Mouse (Mus musculus) intestine, embryonic 14.5 days (tissue): ENCODE measurements around the gene Kif26b. TPM values are rescaled to one million over a fixed set of nuclear protein-coding genes. Genes with fewer than 3 reads are reported as not detected.

Experiments used
- ATAC-seq: fragments of 200-750 bp; cut with Nextera tagmentation; replicated peaks from 2 replicates; pipeline ENCODE4 v1.8.0; 2017; ENCODE audit warnings: low read depth, moderate number of reproducible peaks, moderate TSS enrichment, moderate library complexity; ENCODE audit not compliant: low FRiP score, low TSS enrichment
- DNase-seq: peaks from one replicate; pipeline ENCODE4 v3.0.0-alpha.2; 2018; ENCODE audit warnings: low spot score
- H3K27ac ChIP-seq: fragments of 300-500 bp; sonication (generic); 2 replicates; pipeline ENCODE4 v1.5.1; 2014; ENCODE audit warnings: low read depth, mild to moderate bottlenecking, control low read depth
- H3K27me3 ChIP-seq: fragments of 300-500 bp; sonication (generic); replicated peaks from 2 replicates; pipeline ENCODE4 v1.6.1; 2014; ENCODE audit warnings: low read length, control low read depth; ENCODE audit not compliant: control insufficient read depth, insufficient read depth
- H3K36me3 ChIP-seq: fragments of 300-500 bp; sonication (generic); 2 replicates; pipeline ENCODE4 v1.6.1; 2014; ENCODE audit warnings: low read length, control low read depth; ENCODE audit not compliant: control insufficient read depth, insufficient read depth
- H3K4me1 ChIP-seq: fragments of 300-500 bp; sonication (generic); replicated peaks from 2 replicates; pipeline ENCODE4 v1.6.1; 2014; ENCODE audit warnings: low read length, control low read depth, mixed read lengths; ENCODE audit not compliant: control insufficient read depth, insufficient read depth
- H3K4me2 ChIP-seq: fragments of 300-500 bp; sonication (generic); 2 replicates; pipeline ENCODE4 v1.6.1; 2014; ENCODE audit warnings: low read length
- H3K4me3 ChIP-seq: fragments of 300-500 bp; sonication (generic); 2 replicates; pipeline ENCODE4 v1.5.1; 2014; ENCODE audit warnings: low read depth, low read length, control low read depth, mixed read lengths
- H3K9ac ChIP-seq: fragments of 300-500 bp; sonication (generic); 2 replicates; pipeline ENCODE4 v1.6.1; 2014; ENCODE audit warnings: mild to moderate bottlenecking, low read length
- H3K9me3 ChIP-seq: fragments of 300-500 bp; sonication (generic); 2 replicates; pipeline ENCODE4 v1.6.1; 2016; ENCODE audit warnings: low read length, control low read depth; ENCODE audit not compliant: control insufficient read depth
- WGBS: fragments of 180-500 bp; shearing (Covaris S2); extraction: QIAGEN DNeasy Blood & Tissue Kit; methylation state at CpG from one replicate; pipeline ENCODE4 v1.1.7; 2014; 5-methylcytosine and 5-hydroxymethylcytosine counted together
- polyA plus RNA-seq: library from polyadenylated mRNA; unstranded; fragments of >200 nt; fragmentation: Nextera tagmentation; extraction: Ambion mirVana; gene quantifications from 2 replicates; pipeline ENCODE4 v1.2.1, GENCODE M21; 2014

Kif26b gene
- polyA plus RNA-seq, 1 experiment from 2014 or later, result 8.8 TPM

DNA sequence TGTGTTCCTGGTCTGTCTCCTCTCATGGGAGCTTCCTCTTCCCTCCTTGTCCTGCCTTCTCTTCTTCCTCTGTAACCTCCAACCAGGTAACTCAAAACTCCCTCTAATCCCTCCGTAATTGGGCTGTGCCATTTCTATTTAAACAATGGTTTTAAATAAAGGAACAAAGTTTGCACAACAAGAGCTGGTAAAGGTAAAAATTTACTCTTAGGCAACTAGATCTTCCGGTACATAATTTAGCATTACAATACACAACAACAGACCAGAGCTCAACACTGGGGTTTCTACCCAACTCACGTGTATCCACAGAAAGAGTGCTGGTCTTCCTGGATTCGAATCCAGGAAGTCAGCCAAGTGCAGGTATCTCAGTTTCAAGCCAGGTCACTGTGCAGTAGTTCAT is 205.7 kb downstream of the Kif26b start:
- H3K27ac ChIP-seq, result no peak overlapping the region
- WGBS, result 82% methylated on average over 4 of the region's 4 CpGs
- ATAC-seq, result no peak

DNA sequence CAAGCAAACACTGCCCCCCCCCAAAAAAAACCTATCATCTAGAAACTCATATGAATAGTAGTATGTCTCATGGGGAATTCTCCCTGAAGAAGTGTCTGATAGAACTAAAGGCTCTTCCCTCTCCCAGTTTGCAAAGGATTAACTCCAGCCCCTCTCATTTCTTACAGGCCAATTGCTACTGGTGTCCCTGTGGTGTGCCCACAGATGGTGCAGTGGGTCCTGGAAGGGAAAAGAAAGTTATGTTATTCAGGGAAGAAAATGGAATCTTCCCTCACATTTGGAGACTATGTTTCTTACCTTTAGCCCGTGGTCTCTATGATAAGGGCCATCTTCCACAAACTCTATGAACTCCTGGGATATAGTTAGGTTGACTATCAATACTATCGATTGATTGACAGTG is 208.0 kb downstream of the Kif26b start:
- DNase-seq (no peak), ATAC-seq (no peak)
- no peak overlapping the region for H3K4me3 ChIP-seq
- H3K9me3 ChIP-seq, result no peaks in the 10 kb centered on the region
- H3K36me3 ChIP-seq, result no peaks in the 10 kb centered on the region
- H3K4me1 ChIP-seq, result peaks cover 7% of the 10 kb centered on the region; the same call in 1 of the 2 replicates
- whole genome bisulfite sequencing, result 81% methylated on average over 2 of the region's 2 CpGs
- H3K27ac ChIP-seq, result no peak overlapping the region
- H3K4me2 ChIP-seq, result no peak overlapping the region
- no peaks in the 10 kb centered on the region for H3K27me3 ChIP-seq
- H3K9ac ChIP-seq, result no peak overlapping the region

More for the DNA sequence above, 205.7 kb downstream of the Kif26b start:
- Histone ChIP-seq H3K4me2 (no peak overlapping the region), H3K9ac (no peak overlapping the region), H3K9me3 (no peaks in the 10 kb centered on the region), H3K4me1 (peaks cover 7% of the 10 kb centered on the region; the same call in 1 of the 2 replicates), H3K36me3 (no peaks in the 10 kb centered on the region), H3K27me3 (no peaks in the 10 kb centered on the region), H3K4me3 (no peak overlapping the region)
- DNase-seq, result no peak

DNA sequence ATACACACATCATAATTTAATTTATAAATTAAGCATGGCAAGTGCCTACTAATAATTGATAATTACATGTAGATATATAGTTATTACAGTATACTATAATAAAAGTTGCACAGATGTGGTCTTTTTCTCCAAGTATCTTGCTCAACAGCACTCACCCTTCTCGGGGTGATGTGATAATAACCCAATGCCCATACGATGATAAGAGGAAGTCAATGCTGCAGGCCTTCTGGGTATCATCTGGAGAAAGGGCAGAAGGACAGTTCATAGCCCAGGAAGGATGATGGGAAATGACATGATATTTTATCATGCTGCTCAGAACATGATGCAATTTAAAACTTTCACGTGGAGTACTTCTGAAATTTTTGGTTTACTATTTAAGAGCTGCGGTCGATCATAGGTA is 214.9 kb downstream of the Kif26b start:
- Histone ChIP-seq H3K9me3 (0 out of 2 replicates have a peak, but pooled peaks cover 3% of the 10 kb centered on the region), H3K36me3 (no peaks in the 10 kb centered on the region), H3K9ac (no peak overlapping the region), H3K27me3 (no peaks in the 10 kb centered on the region), H3K27ac (no peak overlapping the region), H3K4me1 (no peaks in the 10 kb centered on the region), H3K4me3 (no peak overlapping the region), H3K4me2 (no peak overlapping the region)
- WGBS, result 83% methylated on average over 5 of the region's 5 CpGs
- DNase-seq (no peak), ATAC-seq (no peak)

DNA sequence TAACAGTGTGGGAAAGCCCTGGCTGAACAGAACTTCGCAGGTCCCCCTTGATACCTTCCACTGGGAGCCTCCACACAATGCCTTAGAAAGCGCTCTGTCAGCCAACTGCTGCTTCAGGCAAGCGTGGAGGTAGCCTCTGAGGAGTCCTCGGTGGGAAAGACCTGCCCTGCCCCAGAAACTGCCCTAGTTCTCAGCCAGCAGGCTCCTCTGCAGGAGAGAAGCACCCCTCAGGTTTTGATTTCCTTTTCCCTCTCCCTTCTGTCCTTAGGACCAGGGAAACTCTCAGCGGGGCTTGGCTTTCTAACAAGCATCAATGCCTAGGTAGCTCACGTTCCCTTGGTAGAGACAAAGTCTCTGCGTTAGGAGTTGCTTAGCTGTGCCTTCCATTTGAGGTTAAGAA is 215.6 kb downstream of the Kif26b start:
- 71% methylated on average over 7 of the region's 7 CpGs for WGBS
- no peak for ATAC-seq
- H3K4me1 ChIP-seq, result no peaks in the 10 kb centered on the region

DNA sequence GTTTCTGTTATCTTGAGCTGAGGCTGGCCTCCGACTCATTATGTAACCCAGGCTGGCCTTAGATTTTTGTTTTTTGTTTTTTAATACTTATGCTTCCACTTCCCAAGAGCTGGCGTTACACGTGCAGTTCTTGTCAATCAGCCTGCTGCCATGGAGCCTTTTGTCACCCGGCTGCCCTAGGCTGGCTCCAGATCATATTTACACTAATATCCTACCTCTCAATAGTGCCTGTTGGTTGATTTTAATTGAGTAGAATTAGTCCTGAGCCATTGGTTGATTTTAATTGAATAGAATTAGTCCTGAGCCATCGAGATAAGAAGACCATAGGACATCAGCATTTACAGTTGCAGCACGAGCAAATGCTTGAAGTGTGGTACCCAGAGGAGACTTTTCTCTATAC is 216.0 kb downstream of the Kif26b start:
- no peaks in the 10 kb centered on the region for H3K4me1 ChIP-seq
- H3K27me3 ChIP-seq, result no peaks in the 10 kb centered on the region
- DNase-seq (no peak), ATAC-seq (no peak)
- 0 out of 2 replicates have a peak, but pooled peaks cover 6% of the 10 kb centered on the region for H3K9me3 ChIP-seq
- H3K9ac ChIP-seq, result no peak overlapping the region
- H3K4me3 ChIP-seq, result no peak overlapping the region
- H3K27ac ChIP-seq, result no peak overlapping the region
- H3K36me3 ChIP-seq, result no peaks in the 10 kb centered on the region
- WGBS, result 82% methylated on average over 6 of the region's 6 CpGs
- H3K4me2 ChIP-seq, result no peak overlapping the region

More for the DNA sequence above, 215.6 kb downstream of the Kif26b start:
- H3K9me3 ChIP-seq, result 0 out of 2 replicates have a peak, but pooled peaks cover 6% of the 10 kb centered on the region
- H3K27me3 ChIP-seq, result no peaks in the 10 kb centered on the region
- H3K4me3 ChIP-seq, result no peak overlapping the region
- H3K9ac ChIP-seq, result no peak overlapping the region
- no peak overlapping the region for H3K4me2 ChIP-seq
- no peaks in the 10 kb centered on the region for H3K36me3 ChIP-seq
- DNase-seq, result no peak
- no peak overlapping the region for H3K27ac ChIP-seq

DNA sequence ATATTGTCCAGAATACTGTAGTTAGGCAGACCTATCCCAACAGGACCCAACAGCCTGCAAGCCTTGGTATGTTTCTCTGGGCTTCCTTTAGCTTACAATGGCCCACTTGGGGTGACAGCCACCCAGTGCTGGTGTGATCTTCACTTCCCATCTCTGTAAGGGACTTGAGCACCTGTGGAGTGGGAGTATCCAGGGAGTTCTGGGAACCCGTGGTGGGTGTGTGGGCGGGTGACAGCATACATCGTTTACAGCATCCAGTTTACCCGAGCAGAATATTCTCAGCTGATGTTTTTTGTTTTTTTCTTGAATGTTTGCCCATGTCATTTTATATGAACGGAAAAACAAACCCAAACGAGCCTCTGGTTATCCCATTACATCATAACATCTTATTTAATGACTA is 216.5 kb downstream of the Kif26b start:
- no peaks in the 10 kb centered on the region for H3K4me1 ChIP-seq
- H3K4me3 ChIP-seq, result no peak overlapping the region
- ATAC-seq (no peak), DNase-seq (no peak)
- no peaks in the 10 kb centered on the region for H3K36me3 ChIP-seq
- no peak overlapping the region for H3K4me2 ChIP-seq
- H3K9ac ChIP-seq, result no peak overlapping the region
- no peak overlapping the region for H3K27ac ChIP-seq
- H3K9me3 ChIP-seq, result 0 out of 2 replicates have a peak, but pooled peaks cover 6% of the 10 kb centered on the region
- WGBS, result 86% methylated on average over 6 of the region's 6 CpGs
- no peaks in the 10 kb centered on the region for H3K27me3 ChIP-seq

DNA sequence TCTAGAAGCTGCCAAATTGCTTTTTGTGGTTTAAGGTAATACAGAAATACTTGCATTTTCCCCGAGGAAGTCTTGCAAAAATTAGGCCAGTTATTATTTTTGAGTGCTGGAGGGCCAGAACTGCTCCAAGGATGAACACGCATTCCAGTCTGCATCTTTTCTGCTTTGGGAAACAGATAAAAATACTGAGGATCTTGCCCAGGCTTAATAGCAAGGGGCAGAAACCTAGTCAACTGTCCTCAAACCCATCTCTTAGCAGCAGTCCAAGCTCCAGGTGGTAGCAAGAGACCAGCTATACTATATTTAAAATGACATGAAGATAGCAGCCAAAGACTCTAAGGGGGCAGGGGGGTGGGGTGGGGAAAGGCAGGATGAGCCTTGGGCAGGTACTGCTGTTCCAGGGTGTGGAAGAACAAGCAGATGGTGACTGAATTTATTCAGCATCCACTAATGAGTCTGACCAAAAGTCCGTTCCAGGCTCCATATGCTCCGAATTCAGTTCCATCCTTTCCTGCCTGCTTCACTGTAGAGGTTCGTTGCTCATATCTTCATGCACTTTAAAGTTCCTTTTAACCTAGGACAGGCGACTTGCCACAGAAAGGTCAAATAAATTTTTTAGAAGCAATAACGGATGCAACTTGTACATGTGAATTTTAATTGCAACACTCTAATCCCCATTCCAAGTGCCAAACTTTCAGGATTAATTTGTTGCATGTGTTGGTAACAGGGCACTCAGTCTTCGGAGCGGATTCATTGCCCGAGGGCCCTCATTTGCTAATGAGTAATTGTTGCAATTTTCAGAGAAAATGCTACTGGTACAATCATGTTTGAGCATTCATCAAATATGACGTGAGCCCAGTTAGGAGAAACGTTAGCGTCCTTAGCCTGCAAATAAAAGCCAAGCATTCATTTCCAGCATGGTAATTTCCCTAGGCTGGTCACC is 218.6 kb downstream of the Kif26b start:
- WGBS, result 81% methylated on average over 13 of the region's 13 CpGs
- H3K4me3 ChIP-seq, result no peak overlapping the region
- no peak overlapping the region for H3K4me2 ChIP-seq
- H3K27ac ChIP-seq, result no peak overlapping the region
- H3K27me3 ChIP-seq, result no peaks in the 10 kb centered on the region
- H3K9me3 ChIP-seq, result 0 out of 2 replicates have a peak, but pooled peaks cover 6% of the 10 kb centered on the region
- no peaks in the 10 kb centered on the region for H3K4me1 ChIP-seq
- ATAC-seq, result no peak
- no peak for DNase-seq
- H3K36me3 ChIP-seq, result no peaks in the 10 kb centered on the region
- H3K9ac ChIP-seq, result no peak overlapping the region

DNA sequence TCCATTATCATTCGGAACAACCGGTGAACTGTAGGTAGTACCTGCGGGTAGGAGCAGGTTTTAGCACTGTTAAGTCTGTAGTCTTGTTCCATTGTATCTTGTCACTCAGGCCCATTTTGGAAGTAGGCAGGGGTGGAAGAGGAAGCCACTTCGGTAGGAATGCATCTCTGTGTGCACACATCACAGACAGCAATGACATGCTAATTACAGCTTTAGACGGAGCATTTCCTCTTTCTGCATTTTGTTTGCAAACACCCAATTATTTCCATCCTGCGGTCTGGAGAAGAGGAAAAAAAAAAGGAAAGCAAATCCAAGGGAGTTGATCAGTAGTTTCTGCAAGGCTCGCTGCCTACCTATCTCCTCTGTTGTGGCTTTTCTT is 219.3 kb downstream of the Kif26b start:
- H3K4me1 ChIP-seq, result no peaks in the 10 kb centered on the region
- WGBS, result 83% methylated on average over 7 of the region's 7 CpGs
- no peak overlapping the region for H3K4me3 ChIP-seq
- no peaks in the 10 kb centered on the region for H3K27me3 ChIP-seq
- no peaks in the 10 kb centered on the region for H3K36me3 ChIP-seq
- no peak overlapping the region for H3K9ac ChIP-seq
- H3K9me3 ChIP-seq, result 0 out of 2 replicates have a peak, but pooled peaks cover 6% of the 10 kb centered on the region
- no peak overlapping the region for H3K27ac ChIP-seq
- no peak for ATAC-seq
- DNase-seq, result no peak
- no peak overlapping the region for H3K4me2 ChIP-seq
